Mouse (Mus musculus) cerebellum, postnatal 4 days (tissue): ENCODE results near the gene Sardh.

Source experiments
- DNase-seq, 2 experiments: peaks; one replicate each; pipeline ENCODE4 v3.0.0; 2022; ENCODE audit warnings: low spot score in 2 of 2, mixed read lengths in 1 of 2

Gene Sardh

GRCm38 (mm10) chr2:27248211-27248610 is at the start of gene Sardh:
Gene Sardh, minus strand, starts transcription at chr2:27248337.
- DNase-seq = no peak

- DNase-seq = no peak
Measured at GRCm38 (mm10) chr2:27296656-27297406, 48.7 kb upstream of the Sardh start.

- no peak for DNase-seq
Measured at GRCm38 (mm10) chr2:27294777-27295176, 46.6 kb upstream of the Sardh start.

DNA sequence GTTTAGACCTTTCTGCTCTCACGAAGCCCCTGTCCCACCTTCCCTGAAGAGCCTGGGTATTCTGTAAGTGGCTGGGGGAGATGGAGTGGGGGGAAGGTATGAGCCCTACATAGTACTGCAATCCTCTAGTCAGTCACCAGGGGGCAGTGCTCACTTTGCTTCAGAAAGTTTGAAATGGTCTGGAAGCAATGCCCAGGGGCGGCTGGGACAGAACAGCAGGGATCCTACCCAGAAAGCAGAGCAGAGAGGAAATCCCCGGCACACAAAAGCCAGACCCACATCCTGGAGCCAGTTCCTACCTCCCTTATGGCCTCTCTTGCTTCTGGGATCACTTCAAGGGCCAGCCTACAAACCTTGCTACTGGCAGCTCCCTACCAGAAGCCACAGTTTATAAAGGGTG is 40.9 kb upstream of the Sardh start:
- peak; percentile 80 to 86 for DNase-seq

GRCm38 (mm10) chr2:27286971-27287710 is 39.0 kb upstream of the Sardh start:
- DNase-seq = no peak

- DNase-seq = no peak
Measured at GRCm38 (mm10) chr2:27284441-27284840, 36.3 kb upstream of the Sardh start.

DNA sequence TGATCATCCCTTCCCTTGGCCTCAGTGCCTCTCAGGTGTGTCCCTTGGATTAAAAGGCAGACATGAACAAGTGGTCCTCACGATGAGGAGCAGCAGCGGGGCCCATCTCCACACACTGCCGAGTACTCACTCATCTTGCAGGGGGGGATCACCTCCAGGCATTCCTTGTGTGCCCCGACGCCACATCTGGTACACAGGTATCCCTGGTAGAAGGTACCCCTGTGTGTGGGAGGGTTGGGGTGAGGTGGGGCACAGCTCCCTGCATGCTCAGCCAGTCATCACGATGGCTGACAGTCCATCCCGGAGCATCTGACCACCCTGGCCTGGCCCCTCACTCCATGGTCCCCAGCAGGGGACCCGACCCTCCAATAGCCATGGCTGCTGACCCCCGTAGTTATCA is 33.6 kb upstream of the Sardh start:
- DNase-seq = no peak

- peak; percentile 64 to 79 for DNase-seq
Measured at GRCm38 (mm10) chr2:27280920-27281611, 32.9 kb upstream of the Sardh start.

- DNase-seq = no peak
Measured at GRCm38 (mm10) chr2:27278859-27279258, 30.7 kb upstream of the Sardh start.

- no peak for DNase-seq
Measured at GRCm38 (mm10) chr2:27268325-27268724, 20.2 kb upstream of the Sardh start.

DNA sequence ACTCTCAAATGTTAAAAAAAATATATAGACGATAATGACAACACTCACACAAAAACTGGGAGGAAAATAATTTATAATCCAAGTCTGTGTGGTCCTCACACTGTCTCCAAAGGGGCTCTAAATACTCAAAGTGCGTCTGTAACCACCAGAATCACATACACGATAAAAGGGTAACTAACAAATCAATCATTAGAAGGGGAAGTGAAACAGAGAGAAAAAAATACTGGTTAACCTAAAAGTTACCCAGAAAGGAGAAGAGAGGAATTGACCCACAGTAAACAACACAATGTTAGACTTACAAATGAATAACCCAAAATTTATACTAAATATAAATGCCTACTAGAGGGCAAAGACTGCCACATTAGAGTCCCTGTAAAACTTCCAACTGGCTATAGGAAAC is 17.7 kb upstream of the Sardh start:
- DNase-seq = no peak

GRCm38 (mm10) chr2:27262984-27263383 is 14.8 kb upstream of the Sardh start:
- no peak for DNase-seq

DNA sequence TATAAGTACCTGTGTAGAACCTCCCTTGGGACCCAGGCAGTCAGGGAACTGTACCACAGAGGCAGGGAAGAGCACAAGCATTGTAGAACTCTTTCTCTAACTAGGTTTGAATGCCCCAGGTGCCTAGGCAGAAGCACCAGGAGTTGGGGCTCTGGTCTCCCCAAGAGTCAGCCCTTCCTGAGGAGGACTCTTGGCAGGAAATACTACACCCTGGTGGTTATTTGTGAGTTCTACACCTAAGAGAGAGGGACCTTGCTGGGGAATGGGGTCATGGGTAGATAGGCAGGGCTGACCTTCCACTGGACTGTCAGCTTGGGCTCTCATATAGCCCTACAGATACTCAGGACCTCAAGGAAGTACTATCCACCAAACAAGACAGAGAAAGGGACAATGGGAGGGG is 3.3 kb upstream of the Sardh start:
- DNase-seq = no peak

DNA sequence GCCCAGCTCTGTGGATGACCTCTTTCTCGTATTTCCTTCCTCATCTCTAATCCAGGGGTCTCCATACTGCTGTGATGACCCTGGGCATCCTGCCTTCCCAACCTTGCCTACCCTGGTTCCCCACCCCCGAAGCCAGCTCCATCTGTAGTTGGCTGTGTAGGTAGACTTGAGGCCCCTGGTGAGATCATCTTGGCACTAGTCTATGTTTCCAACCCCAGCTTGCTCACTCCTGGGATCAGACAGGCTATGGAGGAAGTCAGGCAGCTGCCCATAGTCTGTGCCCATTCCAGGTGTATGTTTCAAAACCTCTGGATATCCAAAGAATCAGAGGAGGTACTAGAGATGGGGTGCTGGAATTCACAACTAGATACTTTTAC is 662 bp downstream of the Sardh start:
- DNase-seq = no peak

DNA sequence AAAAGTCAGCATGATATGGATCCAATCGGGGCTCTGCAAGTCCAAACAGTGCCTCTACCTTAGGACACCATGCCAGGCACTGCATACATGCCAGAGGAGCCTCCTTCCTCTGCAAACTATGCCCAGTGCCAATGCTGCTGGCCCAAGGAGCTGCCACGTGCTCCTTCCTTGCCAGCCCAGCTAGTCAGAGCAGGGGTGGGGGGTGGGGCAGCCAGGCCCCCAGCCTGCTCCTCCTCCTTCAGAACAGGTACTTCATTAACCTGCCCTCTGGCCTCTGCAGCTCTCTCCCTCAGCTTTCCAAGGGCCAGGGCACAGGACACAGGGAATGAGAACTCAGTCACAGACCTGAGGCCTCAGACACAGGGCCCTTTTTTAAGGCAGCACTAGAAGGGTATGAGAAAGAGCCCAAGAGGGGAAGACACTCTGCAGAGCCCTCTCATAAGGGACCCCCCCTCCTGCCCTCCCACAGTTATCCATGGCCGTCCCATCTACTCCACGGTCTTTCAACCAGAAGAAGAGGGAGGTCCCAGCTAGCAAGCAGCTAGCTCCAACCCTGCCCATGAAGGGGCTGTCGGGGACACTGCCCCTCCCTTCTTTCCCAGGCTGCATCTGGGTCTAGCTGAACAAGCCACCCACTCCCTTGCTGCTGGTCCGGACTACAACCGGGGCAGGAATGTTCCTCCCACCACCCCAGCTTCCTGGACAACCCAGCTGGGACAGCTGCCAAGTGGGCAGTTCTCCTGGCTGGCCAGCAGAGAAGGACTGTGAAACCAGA is 1.2 kb downstream of the Sardh start:
- peak; percentile 52 to 65 for DNase-seq

GRCm38 (mm10) chr2:27245947-27246346 is 2.2 kb downstream of the Sardh start:
- DNase-seq = no peak

DNA sequence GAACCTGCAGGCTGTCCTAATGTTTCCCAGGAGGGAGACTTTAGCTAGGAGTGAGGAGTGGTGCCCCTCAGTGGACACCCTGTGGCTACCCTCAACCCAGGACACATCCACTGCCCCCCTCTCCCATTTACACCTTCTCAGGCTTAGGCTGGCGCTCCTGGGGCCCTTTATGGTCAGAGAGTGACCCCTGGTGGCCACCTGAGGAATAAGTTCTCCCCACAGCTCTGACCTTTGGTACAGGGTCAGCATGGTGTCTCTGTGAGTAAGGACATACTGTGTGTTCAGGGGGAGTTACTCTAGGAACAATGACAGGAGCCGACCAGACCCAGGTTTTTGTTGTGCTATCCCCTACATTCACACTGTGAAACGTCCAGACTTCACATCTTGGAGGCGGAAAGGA is 10.8 kb downstream of the Sardh start:
- DNase-seq = peak; percentile 60 to 69

- DNase-seq = peak; percentile 74 to 79
Measured at GRCm38 (mm10) chr2:27235729-27236128, 12.4 kb downstream of the Sardh start.

- DNase-seq = no peak
Measured at GRCm38 (mm10) chr2:27232376-27232775, 15.8 kb downstream of the Sardh start.

- no peak for DNase-seq
Measured at GRCm38 (mm10) chr2:27229481-27230105, 18.5 kb downstream of the Sardh start.

GRCm38 (mm10) chr2:27228809-27229480 is 19.2 kb downstream of the Sardh start:
- no peak for DNase-seq
